Mouse (Mus musculus): Measurements from ENCODE around the gene Hmgcl. TPM values are rescaled to one million over a fixed set of nuclear protein-coding genes. Genes with fewer than 3 reads are reported as not detected.

Gene Hmgcl
- polyA plus RNA-seq, 1 experiment from 2014 or later = 54.0 TPM

DNA sequence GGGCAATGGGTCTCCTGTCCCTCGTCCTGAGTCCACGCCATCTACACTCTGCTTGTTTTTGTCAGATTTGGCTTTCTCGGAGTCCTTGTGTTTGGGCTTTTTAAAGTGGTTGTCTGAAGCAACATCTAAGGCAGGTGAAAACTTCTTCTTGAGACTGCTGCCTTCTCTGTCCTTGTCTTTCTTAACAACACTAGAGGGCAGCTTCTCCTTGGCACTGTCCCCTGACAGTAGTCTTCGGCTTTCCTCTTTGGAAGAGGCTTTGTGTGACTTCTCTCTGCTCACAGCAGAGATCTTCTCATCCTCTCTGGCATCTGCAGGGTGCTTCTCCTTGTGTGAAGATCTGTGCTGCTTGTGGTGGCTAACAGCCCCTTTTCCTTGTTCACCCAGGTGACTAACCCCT, 64.3 kb downstream of the Hmgcl start:
- Histone ChIP-seq H3K4me2 (replicated peaks; ENCODE audit: low read depth, low read length) (no peak overlapping the region), H3K27ac (ENCODE audit: low read depth, low read length) (no peak overlapping the region), H3K27me3 (ENCODE audit: control insufficient read depth, insufficient read depth, low read length) (no peaks in the 10 kb centered on the region), H3K36me3 (ENCODE audit: control insufficient read depth, insufficient read depth, low read length) (peaks cover 18% of the 10 kb centered on the region), H3K9ac (ENCODE audit: low read depth, low read length) (no peak overlapping the region), H3K4me1 (replicated peaks; ENCODE audit: control insufficient read depth, insufficient read depth, low read length) (no peaks in the 10 kb centered on the region), H3K4me3 (ENCODE audit: low read depth, low read length) (no peak overlapping the region), H3K9me3 (ENCODE audit: control insufficient read depth, low read length) (no peaks in the 10 kb centered on the region)
- DNase-seq (ENCODE audit: low spot score) (no peak), ATAC-seq (ENCODE audit: low FRiP score) (no peak)
- WGBS = 85% methylated on average over 4 of the region's 4 CpGs

Other genes with a start within 250 kb of the Hmgcl start
- gene Il22ra1, start 218.3 kb upstream of the Hmgcl start, polyA plus RNA-seq (2014; fragmentation: Nextera tagmentation; extraction: Ambion mirVana) = not detected in 2 replicates
- gene Myom3, start 186.7 kb upstream of the Hmgcl start, polyA plus RNA-seq (2014; fragmentation: Nextera tagmentation; extraction: Ambion mirVana) = 0.22 and 0.25 TPM in 2 replicates
- gene Srsf10, start 90.7 kb upstream of the Hmgcl start, polyA plus RNA-seq (2014; fragmentation: Nextera tagmentation; extraction: Ambion mirVana) = 390 and 420 TPM in 2 replicates
- gene Pnrc2, start 72.6 kb upstream of the Hmgcl start, polyA plus RNA-seq (2014; fragmentation: Nextera tagmentation; extraction: Ambion mirVana) = 213 and 226 TPM in 2 replicates
- gene Cnr2, start 51.1 kb upstream of the Hmgcl start, polyA plus RNA-seq (2014; fragmentation: Nextera tagmentation; extraction: Ambion mirVana) = 0.08 and 0.47 TPM in 2 replicates
- 44.5 and 50.4 TPM in 2 replicates for gene Fuca1, start 25.7 kb upstream of the Hmgcl start, polyA plus RNA-seq (2014; fragmentation: Nextera tagmentation; extraction: Ambion mirVana)
- gene Gale, start 17.3 kb downstream of the Hmgcl start, polyA plus RNA-seq (2014; fragmentation: Nextera tagmentation; extraction: Ambion mirVana) = 27.9 and 28.1 TPM in 2 replicates
- 143 and 150 TPM in 2 replicates for gene Lypla2, start 26.2 kb downstream of the Hmgcl start, polyA plus RNA-seq (2014; fragmentation: Nextera tagmentation; extraction: Ambion mirVana)
- 60.6 and 62.5 TPM in 2 replicates for gene Pithd1, start 40.8 kb downstream of the Hmgcl start, polyA plus RNA-seq (2014; fragmentation: Nextera tagmentation; extraction: Ambion mirVana)
- 38.2 and 42.8 TPM in 2 replicates for gene Eloa, start 75.3 kb downstream of the Hmgcl start, polyA plus RNA-seq (2014; fragmentation: Nextera tagmentation; extraction: Ambion mirVana)
- 350 and 354 TPM in 2 replicates for gene Rpl11, start 107.0 kb downstream of the Hmgcl start, polyA plus RNA-seq (2014; fragmentation: Nextera tagmentation; extraction: Ambion mirVana)
- 453 and 482 TPM in 2 replicates for gene Id3, start 197.0 kb downstream of the Hmgcl start, polyA plus RNA-seq (2014; fragmentation: Nextera tagmentation; extraction: Ambion mirVana)
- gene E2f2, start 225.9 kb downstream of the Hmgcl start, polyA plus RNA-seq (2014; fragmentation: Nextera tagmentation; extraction: Ambion mirVana) = 5.5 and 6.2 TPM in 2 replicates